ENCODE assay signal across 21 mouse cellular contexts in the genomic region with DNA sequence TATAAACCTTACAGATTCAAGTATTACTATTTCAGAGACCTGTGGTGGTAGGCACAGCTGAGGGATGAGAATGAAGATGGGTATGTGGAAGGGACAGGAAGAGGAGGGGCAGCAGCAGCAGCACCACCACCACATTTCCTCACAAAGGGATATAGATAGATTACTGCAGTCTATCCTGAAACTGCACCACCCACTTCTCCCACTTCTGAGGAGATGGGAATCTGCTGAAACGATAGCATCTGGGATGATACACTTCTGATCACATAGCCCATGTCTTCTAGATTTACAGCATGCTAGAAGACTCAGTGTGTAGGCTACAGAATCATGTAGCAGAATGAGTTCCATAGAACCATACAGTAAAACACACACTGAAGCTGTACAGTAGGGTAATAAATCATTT. TPM values are rescaled to one million over a fixed set of nuclear protein-coding genes. Genes with fewer than 3 reads are reported as not detected.
DNase-seq lines count a peak whose midpoint lies in the region; ATAC-seq and TF ChIP-seq lines count a peak whose summit lies in the region.
"Had no signal": no experiment of that assay in that cellular context is flagged by ENCODE, and none has a peak within 500 bp of the region (broad histone marks: within the 10 kb centered on the region; RNA-seq: fewer than 3 reads in every experiment).

No protein-coding gene starts in this region.

- no peak overlapping the region for H3K4me3 ChIP-seq in heart, adult 2 months
- no peak overlapping the region for H3K4me3 ChIP-seq in intestine, embryonic 16.5 days (ENCODE audit: low read length)
- no peak overlapping the region for H3K4me3 ChIP-seq in intestine, embryonic 15.5 days (replicated peaks)
- no peak overlapping the region for H3K4me3 ChIP-seq in limb, embryonic 10.5 days
- H3K4me3 ChIP-seq in stomach, postnatal 0 days (ENCODE audit: low read depth, low read length) = no peak overlapping the region
- H3K4me3 ChIP-seq: embryonic facial prominence, embryonic 13.5 days; forebrain, embryonic 12.5 days; hindbrain, embryonic 10.5 days had no signal

- no peak for TF ChIP-seq CTCF in heart, adult 2 months (IDR thresholded peaks at IDR 0.05)
- no peak for TF ChIP-seq CTCF in stomach, postnatal 0 days (IDR thresholded peaks at IDR 0.05; ENCODE audit: low read depth)

- H3K27me3 ChIP-seq in heart, adult 2 months (ENCODE audit: control insufficient read depth, insufficient read depth, low read length) = no peaks in the 10 kb centered on the region
- H3K27me3 ChIP-seq in intestine, embryonic 16.5 days (replicated peaks; ENCODE audit: control insufficient read depth, insufficient read depth, low read length) = no peaks in the 10 kb centered on the region
- H3K27me3 ChIP-seq in intestine, embryonic 15.5 days (replicated peaks) = no peaks in the 10 kb centered on the region
- H3K27me3 ChIP-seq in limb, embryonic 10.5 days (ENCODE audit: low read depth, poor library complexity, severe bottlenecking) = no peaks in the 10 kb centered on the region
- H3K27me3 ChIP-seq in stomach, postnatal 0 days (ENCODE audit: control insufficient read depth, insufficient read depth, low read length) = no peaks in the 10 kb centered on the region
- H3K27me3 ChIP-seq: embryonic facial prominence, embryonic 13.5 days had no signal

- ATAC-seq in intestine, embryonic 16.5 days = no peak
- no peak for ATAC-seq in intestine, embryonic 15.5 days
- no peak for ATAC-seq in stomach, postnatal 0 days (ENCODE audit: low FRiP score, low TSS enrichment)
- ATAC-seq in CD4-positive, CD25-positive, alpha-beta regulatory T cell, adult 4 months = no peak
- ATAC-seq: forebrain, embryonic 16.5 days; intestine, postnatal 0 days had no signal

- H3K4me2 ChIP-seq in intestine, embryonic 16.5 days (ENCODE audit: low read depth, low read length) = no peak overlapping the region
- H3K4me2 ChIP-seq in intestine, embryonic 15.5 days (replicated peaks) = no peak overlapping the region
- H3K4me2 ChIP-seq in stomach, postnatal 0 days (replicated peaks; ENCODE audit: low read depth) = no peak overlapping the region
- H3K4me2 ChIP-seq: embryonic facial prominence, embryonic 13.5 days; forebrain, embryonic 12.5 days; heart, embryonic 11.5 days; hindbrain, embryonic 14.5 days had no signal

- 67% methylated on average over 1 of the region's 1 CpGs for WGBS in heart, adult 2 months
- 73% methylated on average over 1 of the region's 1 CpGs for WGBS in intestine, embryonic 16.5 days
- WGBS in intestine, embryonic 15.5 days = 57% methylated on average over 1 of the region's 1 CpGs
- 88% methylated on average over 1 of the region's 1 CpGs for WGBS in limb, embryonic 10.5 days
- 87% methylated on average over 1 of the region's 1 CpGs for WGBS in stomach, postnatal 0 days

- intact Hi-C loops in heart, adult 2 months (cut with DNase I) = loop anchor here (2.0 kb wide), 1 partner anchor 25 kb away; no protein-coding TSS in a partner anchor

- H3K36me3 ChIP-seq in heart, adult 2 months (ENCODE audit: control insufficient read depth, insufficient read depth, low read length) = no peaks in the 10 kb centered on the region
- no peaks in the 10 kb centered on the region for H3K36me3 ChIP-seq in intestine, embryonic 16.5 days (ENCODE audit: control insufficient read depth, insufficient read depth, low read length)
- H3K36me3 ChIP-seq in intestine, embryonic 15.5 days = 0 out of 2 replicates have a peak, but pooled peaks cover 5% of the 10 kb centered on the region
- peaks cover 56% of the 10 kb centered on the region for H3K36me3 ChIP-seq in limb, embryonic 10.5 days
- peaks cover 4% of the 10 kb centered on the region; the same call in 1 of the 2 replicates for H3K36me3 ChIP-seq in stomach, postnatal 0 days (ENCODE audit: control insufficient read depth, insufficient read depth, low read length)

- no peak for TF ChIP-seq EP300 in heart, adult 2 months (IDR thresholded peaks at IDR 0.05; ENCODE audit: insufficient read depth, low read depth, low read length)
- TF ChIP-seq EP300 in stomach, postnatal 0 days (optimal IDR thresholded peaks at IDR 0.05) = no peak

- peak overlapping the region; percentile 86 for H3K27ac ChIP-seq in heart, adult 2 months
- H3K27ac ChIP-seq in intestine, embryonic 16.5 days (ENCODE audit: low read length) = peak overlapping the region; percentile 46; the same call in 1 of the 2 replicates
- H3K27ac ChIP-seq in intestine, embryonic 15.5 days = no peak overlapping the region
- H3K27ac ChIP-seq in limb, embryonic 10.5 days = no peak overlapping the region
- peak overlapping the region; percentile 82 for H3K27ac ChIP-seq in stomach, postnatal 0 days (replicated peaks)
- H3K27ac ChIP-seq: forebrain, embryonic 12.5 days; hindbrain, embryonic 10.5 days; hindbrain, embryonic 14.5 days had no signal

- peaks cover 8% of the 10 kb centered on the region for H3K4me1 ChIP-seq in heart, adult 2 months (ENCODE audit: control insufficient read depth, insufficient read depth, low read length)
- peaks cover 29% of the 10 kb centered on the region for H3K4me1 ChIP-seq in intestine, embryonic 16.5 days (ENCODE audit: control insufficient read depth, insufficient read depth, low read length)
- H3K4me1 ChIP-seq in intestine, embryonic 15.5 days (replicated peaks) = peaks cover 25% of the 10 kb centered on the region
- H3K4me1 ChIP-seq in limb, embryonic 10.5 days = peaks cover 11% of the 10 kb centered on the region
- H3K4me1 ChIP-seq in stomach, postnatal 0 days (replicated peaks; ENCODE audit: control insufficient read depth, insufficient read depth) = 0 out of 2 replicates have a peak, but pooled peaks cover 5% of the 10 kb centered on the region
- H3K4me1 ChIP-seq: hindbrain, embryonic 10.5 days had no signal

- no peak for TF ChIP-seq POLR2A in heart, adult 2 months (IDR thresholded peaks at IDR 0.05; ENCODE audit: insufficient read depth, low read depth, low read length)

- H3K79me2 ChIP-seq in heart, adult 2 months (replicated peaks; ENCODE audit: control insufficient read depth, insufficient read depth, low read length) = no peaks in the 10 kb centered on the region

- DNase-seq in heart, adult 2 months = peak in 1 of 2 experiments; percentile 5
- DNase-seq in heart, adult 8-10 months (ENCODE audit: low spot score) = no peak
- peak; percentile 8 for DNase-seq in limb, embryonic 10.5 days (ENCODE audit: low spot score)
- no peak for DNase-seq in stomach, postnatal 0 days (ENCODE audit: low spot score)
- DNase-seq: adrenal gland, postnatal 14 days; cerebellum, adult 18-20 months; cerebellum, adult 9-11 months; cerebellum, postnatal 36 days; gastrocnemius, postnatal 10 days; kidney, adult 8-10 months had no signal

- H3K9ac ChIP-seq in heart, adult 2 months (ENCODE audit: low read depth, low read length) = no peak overlapping the region
- no peak overlapping the region for H3K9ac ChIP-seq in intestine, embryonic 16.5 days (ENCODE audit: low read depth, low read length)
- no peak overlapping the region for H3K9ac ChIP-seq in intestine, embryonic 15.5 days
- no peak overlapping the region for H3K9ac ChIP-seq in stomach, postnatal 0 days (ENCODE audit: low read length)
- H3K9ac ChIP-seq: embryonic facial prominence, embryonic 13.5 days; forebrain, embryonic 12.5 days; hindbrain, embryonic 14.5 days had no signal

- no peaks in the 10 kb centered on the region for H3K9me3 ChIP-seq in intestine, embryonic 16.5 days (ENCODE audit: control insufficient read depth, low read length)
- H3K9me3 ChIP-seq in intestine, embryonic 15.5 days = no peaks in the 10 kb centered on the region
- H3K9me3 ChIP-seq in limb, embryonic 10.5 days (replicated peaks) = no peaks in the 10 kb centered on the region
- H3K9me3 ChIP-seq in stomach, postnatal 0 days (ENCODE audit: control insufficient read depth, low read length) = no peaks in the 10 kb centered on the region
- H3K9me3 ChIP-seq: embryonic facial prominence, embryonic 13.5 days; forebrain, embryonic 12.5 days; G1E; hindbrain, embryonic 10.5 days had no signal

RNA-seq across cellular contexts. Expression of a gene that starts 37.3 kb away (rescaled TPM):
- total RNA-seq in heart, adult 2 months (2021) = 1 to 10 TPM; 7.6 to 8.0 TPM
- polyA plus RNA-seq in heart, adult 2 months (2012; rRNA removed) = 3.9 and 7.3 TPM in 2 replicates
- 1 to 10 TPM; 6.6 to 9.8 (median 8.6) TPM for total RNA-seq in heart, adult 8-10 months (2022)
- polyA plus RNA-seq in intestine, embryonic 16.5 days (2015; fragmentation: Nextera tagmentation; extraction: Ambion mirVana) = 5.4 and 5.6 TPM in 2 replicates
- polyA plus RNA-seq in intestine, embryonic 15.5 days (2015; fragmentation: Nextera tagmentation; extraction: Ambion mirVana) = 9.6 TPM in 2 replicates
- 10.4 and 10.5 TPM in 2 replicates for polyA plus RNA-seq in limb, embryonic 10.5 days (2016; fragmentation: Nextera tagmentation; extraction: Ambion mirVana)
- polyA plus RNA-seq in stomach, postnatal 0 days (2015; fragmentation: Nextera tagmentation; extraction: Ambion mirVana) = 5.8 and 7.6 TPM in 2 replicates
- polyA plus RNA-seq in CD4-positive, CD25-positive, alpha-beta regulatory T cell, adult 4 months (2017; shearing (Covaris generic)) = 10 to 100 TPM; 45.3 to 48.8 TPM

Comparison
In these comparisons a context has a peak if more than half of its experiments do, and no peak if none do; other contexts are left out.
1. H3K27ac ChIP-seq: peak in heart, adult 2 months (single experiment), intestine, embryonic 16.5 days (single experiment) and stomach, postnatal 0 days (single experiment); none in intestine, embryonic 15.5 days (single experiment) and limb, embryonic 10.5 days (single experiment).